In genomic region chr16:94590214-94590613, GRCm38 (mm10) we compare ENCODE assay signal across 21 mouse cellular contexts. TPM values are rescaled to one million over a fixed set of nuclear protein-coding genes. Genes with fewer than 3 reads are reported as not detected.
DNase-seq lines count a peak whose midpoint lies in the region; ATAC-seq and TF ChIP-seq lines count a peak whose summit lies in the region.
"Had no signal": no experiment of that assay in that cellular context is flagged by ENCODE, and none has a peak within 500 bp of the region (broad histone marks: within the 10 kb centered on the region; RNA-seq: fewer than 3 reads in every experiment).

No protein-coding gene starts in this region.

- no peak overlapping the region for H3K4me2 ChIP-seq in kidney, embryonic 15.5 days
- no peak overlapping the region for H3K4me2 ChIP-seq in kidney, embryonic 16.5 days (replicated peaks; ENCODE audit: low read depth, low read length)
- H3K4me2 ChIP-seq in intestine, embryonic 15.5 days (replicated peaks) = no peak overlapping the region
- H3K4me2 ChIP-seq: embryonic facial prominence, embryonic 15.5 days; liver, embryonic 13.5 days; midbrain, embryonic 13.5 days; stomach, embryonic 15.5 days had no signal

- TF ChIP-seq CTCF in gastrocnemius, adult 2 months (IDR thresholded peaks at IDR 0.05) = no peak

- H3K27me3 ChIP-seq in kidney, embryonic 15.5 days = no peaks in the 10 kb centered on the region
- no peaks in the 10 kb centered on the region for H3K27me3 ChIP-seq in kidney, embryonic 16.5 days (ENCODE audit: insufficient read depth, low read length)
- no peaks in the 10 kb centered on the region for H3K27me3 ChIP-seq in intestine, embryonic 15.5 days (replicated peaks)
- H3K27me3 ChIP-seq in splenic B cell, adult 2 months (ENCODE audit: control insufficient read depth, insufficient read depth, low read length, poor library complexity, severe bottlenecking) = no peaks in the 10 kb centered on the region
- H3K27me3 ChIP-seq: embryonic facial prominence, embryonic 15.5 days; liver, embryonic 13.5 days; midbrain, embryonic 13.5 days; stomach, embryonic 15.5 days had no signal

- no peak for DNase-seq in gastrocnemius, adult 2 months
- DNase-seq in gastrocnemius, adult 18-20 months (ENCODE audit: low spot score) = no peak
- peak; percentile 66 for DNase-seq in splenic B cell, adult 2 months (ENCODE audit: low read depth, low spot score)
- DNase-seq: adrenal gland, postnatal 36 days; cerebellum, adult 9-11 months; kidney, adult 11 months; liver, embryonic 13.5 days; lung, adult 2 months; lung, postnatal 14 days; right cerebral cortex, postnatal 14 days; spleen, adult 18-20 months; thymus, postnatal 25 days had no signal

- peaks cover 59% of the 10 kb centered on the region for H3K4me1 ChIP-seq in kidney, embryonic 15.5 days
- H3K4me1 ChIP-seq in kidney, embryonic 16.5 days (ENCODE audit: insufficient read depth, low read length) = peaks cover 55% of the 10 kb centered on the region
- peaks cover 49% of the 10 kb centered on the region for H3K4me1 ChIP-seq in intestine, embryonic 15.5 days (replicated peaks)

- peak overlapping the region; percentile 9; the same call in 1 of the 2 replicates for H3K4me3 ChIP-seq in gastrocnemius, adult 2 months
- H3K4me3 ChIP-seq in kidney, embryonic 15.5 days (replicated peaks) = no peak overlapping the region
- no peak overlapping the region for H3K4me3 ChIP-seq in kidney, embryonic 16.5 days (ENCODE audit: low read length)
- no peak overlapping the region for H3K4me3 ChIP-seq in intestine, embryonic 15.5 days (replicated peaks)
- H3K4me3 ChIP-seq: embryonic facial prominence, embryonic 15.5 days; liver, embryonic 13.5 days; midbrain, embryonic 13.5 days; stomach, embryonic 15.5 days had no signal

- H3K9ac ChIP-seq in kidney, embryonic 15.5 days = no peak overlapping the region
- H3K9ac ChIP-seq in kidney, embryonic 16.5 days (replicated peaks; ENCODE audit: low read length) = no peak overlapping the region
- H3K9ac ChIP-seq in intestine, embryonic 15.5 days = no peak overlapping the region
- H3K9ac ChIP-seq: embryonic facial prominence, embryonic 15.5 days; liver, embryonic 13.5 days; midbrain, embryonic 13.5 days; stomach, embryonic 15.5 days had no signal

- peak overlapping the region; percentile 89 for H3K27ac ChIP-seq in gastrocnemius, adult 2 months
- peak overlapping the region; percentile 22; the same call in 1 of the 2 replicates for H3K27ac ChIP-seq in kidney, embryonic 15.5 days
- H3K27ac ChIP-seq in kidney, embryonic 16.5 days (ENCODE audit: low read length) = no peak overlapping the region
- no peak overlapping the region; the same call in 1 of the 2 replicates for H3K27ac ChIP-seq in intestine, embryonic 15.5 days
- H3K27ac ChIP-seq: embryonic facial prominence, embryonic 15.5 days; liver, embryonic 13.5 days; midbrain, embryonic 13.5 days; stomach, embryonic 15.5 days had no signal

- intact Hi-C loops in gastrocnemius, adult 2 months (cut with DNase I) = no loop called here

- 0 out of 2 replicates have a peak, but pooled peaks cover 3% of the 10 kb centered on the region for H3K36me3 ChIP-seq in kidney, embryonic 15.5 days
- no peaks in the 10 kb centered on the region; the same call in 1 of the 2 replicates for H3K36me3 ChIP-seq in kidney, embryonic 16.5 days (ENCODE audit: insufficient read depth, low read length)
- H3K36me3 ChIP-seq in intestine, embryonic 15.5 days = no peaks in the 10 kb centered on the region
- no peaks in the 10 kb centered on the region for H3K36me3 ChIP-seq in splenic B cell, adult 2 months (ENCODE audit: control insufficient read depth, insufficient read depth, low read length, poor library complexity, severe bottlenecking)
- H3K36me3 ChIP-seq: embryonic facial prominence, embryonic 15.5 days; stomach, embryonic 15.5 days had no signal

- no peaks in the 10 kb centered on the region for H3K9me3 ChIP-seq in kidney, embryonic 15.5 days (replicated peaks)
- H3K9me3 ChIP-seq in kidney, embryonic 16.5 days (ENCODE audit: low read length) = no peaks in the 10 kb centered on the region
- no peaks in the 10 kb centered on the region for H3K9me3 ChIP-seq in intestine, embryonic 15.5 days
- H3K9me3 ChIP-seq: embryonic facial prominence, embryonic 15.5 days; liver, embryonic 13.5 days; midbrain, embryonic 13.5 days; stomach, embryonic 15.5 days had no signal

- 89% methylated on average over 1 of the region's 1 CpGs for WGBS in kidney, embryonic 15.5 days
- WGBS in kidney, embryonic 16.5 days = 88% methylated on average over 1 of the region's 1 CpGs
- WGBS in intestine, embryonic 15.5 days = 79% methylated on average over 1 of the region's 1 CpGs

- ATAC-seq in kidney, embryonic 15.5 days (replicated peaks; ENCODE audit: low FRiP score) = no peak
- ATAC-seq in kidney, embryonic 16.5 days (ENCODE audit: low FRiP score, low TSS enrichment) = no peak
- 0 out of 2 replicates have a peak, but pooled peaks have one; percentile 50 for ATAC-seq in intestine, embryonic 15.5 days
- no peak for ATAC-seq in activated CD4-positive, CD25-positive, alpha-beta regulatory T cell, adult 4 months
- ATAC-seq: CD4-positive, CD25-positive, alpha-beta regulatory T cell, adult 4 months; hindbrain, embryonic 16.5 days; midbrain, embryonic 13.5 days had no signal

RNA-seq across cellular contexts. Expression of gene Dyrk1a, which starts 20.4 kb away (rescaled TPM):
- total RNA-seq in gastrocnemius, adult 2 months (2021) = 10 to 100 TPM; 94.4 to 98.0 TPM
- 100 to 1,000 TPM in 1 of 2 experiments, 10 to 100 TPM in 1; 96.7 to 105 TPM for total RNA-seq in gastrocnemius, adult 18-20 months (2021)
- 8.7 and 9.7 TPM in 2 replicates for polyA plus RNA-seq in kidney, embryonic 15.5 days (2015; fragmentation: Nextera tagmentation; extraction: Ambion mirVana)
- polyA plus RNA-seq in kidney, embryonic 16.5 days (2015; fragmentation: Nextera tagmentation; extraction: Ambion mirVana) = 8.3 and 10.3 TPM in 2 replicates
- polyA plus RNA-seq in intestine, embryonic 15.5 days (2015; fragmentation: Nextera tagmentation; extraction: Ambion mirVana) = 8.1 and 8.7 TPM in 2 replicates
- 10 to 100 TPM; 19.2 to 25.6 TPM for polyA plus RNA-seq in activated CD4-positive, CD25-positive, alpha-beta regulatory T cell, adult 4 months (2017; shearing (Covaris generic))

Comparison
In these comparisons a context has a peak if more than half of its experiments do, and no peak if none do; other contexts are left out.
1. H3K27ac ChIP-seq: peak in gastrocnemius, adult 2 months (single experiment) and kidney, embryonic 15.5 days (single experiment); none in kidney, embryonic 16.5 days (single experiment) and intestine, embryonic 15.5 days (single experiment).